Mouse (Mus musculus) gastrocnemius, postnatal 25 days (tissue): Measurements from ENCODE around the gene Dnm3. TPM values are rescaled to one million over a fixed set of nuclear protein-coding genes. Genes with fewer than 3 reads are reported as not detected.
"Not testable (repeated sequence)": the region's sequence is repeated elsewhere in the genome, so short reads cannot be mapped to it uniquely, and the experiment has no call there.

Experiments
- DNase-seq: peaks from one replicate; pipeline ENCODE4 v3.0.0; 2022
- total RNA-seq, 2 experiments: library from RNA; stranded (reverse); gene quantifications; 1 replicate in 1 of 2; 2 replicates in 1 of 2; pipeline ENCODE4 v1.2.3; 2021

Gene Dnm3
- total RNA-seq, 2 experiments from 2014 or later, result 4.7 to 7.6 TPM

- DNase-seq, result no peak
Measured at GRCm38 (mm10) chr1:162428904-162429303, 48.9 kb downstream of the Dnm3 start.

- no peak for DNase-seq
Measured at GRCm38 (mm10) chr1:162425930-162426478, 51.8 kb downstream of the Dnm3 start.

GRCm38 (mm10) chr1:162422826-162423225, 55.0 kb downstream of the Dnm3 start:
- DNase-seq, result no peak

- DNase-seq, result no peak
Measured at GRCm38 (mm10) chr1:162413791-162414190, 64.0 kb downstream of the Dnm3 start.

- no peak for DNase-seq
Measured at GRCm38 (mm10) chr1:162412787-162413429, 64.9 kb downstream of the Dnm3 start.

GRCm38 (mm10) chr1:162410207-162410965, 67.4 kb downstream of the Dnm3 start:
- DNase-seq, result no peak

- no peak for DNase-seq
Measured at GRCm38 (mm10) chr1:162394549-162394948, 83.3 kb downstream of the Dnm3 start.

- no peak for DNase-seq
Measured at GRCm38 (mm10) chr1:162388442-162389165, 89.2 kb downstream of the Dnm3 start.

GRCm38 (mm10) chr1:162373068-162373467, 104.8 kb downstream of the Dnm3 start:
- DNase-seq, result not testable (repeated sequence)

GRCm38 (mm10) chr1:162369726-162370125, 108.1 kb downstream of the Dnm3 start:
- no peak for DNase-seq

- no peak for DNase-seq
Measured at GRCm38 (mm10) chr1:162361978-162362377, 115.9 kb downstream of the Dnm3 start.

GRCm38 (mm10) chr1:162359270-162359669, 118.6 kb downstream of the Dnm3 start:
- no peak for DNase-seq

- no peak for DNase-seq
Measured at GRCm38 (mm10) chr1:162358036-162358435, 119.8 kb downstream of the Dnm3 start.

GRCm38 (mm10) chr1:162356481-162356880, 121.4 kb downstream of the Dnm3 start:
- DNase-seq, result no peak

- DNase-seq, result no peak
Measured at GRCm38 (mm10) chr1:162354780-162355179, 123.1 kb downstream of the Dnm3 start.

GRCm38 (mm10) chr1:162353831-162354230, 124.0 kb downstream of the Dnm3 start:
- DNase-seq, result no peak

- no peak for DNase-seq
Measured at GRCm38 (mm10) chr1:162349306-162349705, 128.5 kb downstream of the Dnm3 start.

- no peak for DNase-seq
Measured at GRCm38 (mm10) chr1:162346456-162347011, 131.3 kb downstream of the Dnm3 start.

- no peak for DNase-seq
Measured at GRCm38 (mm10) chr1:162337170-162337569, 140.7 kb downstream of the Dnm3 start.

GRCm38 (mm10) chr1:162336640-162337039, 141.2 kb downstream of the Dnm3 start:
- DNase-seq, result no peak

- DNase-seq, result no peak
Measured at GRCm38 (mm10) chr1:162336224-162336623, 141.6 kb downstream of the Dnm3 start.

GRCm38 (mm10) chr1:162328673-162329072, 149.2 kb downstream of the Dnm3 start:
- no peak for DNase-seq
